Mouse (Mus musculus) right cerebral cortex, postnatal 36 days (tissue): ENCODE data around the gene Hoxb5.

Source experiments
- DNase-seq, 2 experiments: peaks; one replicate each; pipeline ENCODE4 v3.0.0; 2022; ENCODE audit warnings: low spot score in 2 of 2, mixed read lengths in 1 of 2

Gene Hoxb5

GRCm38 (mm10) chr11:96302381-96303150 is 570 bp upstream of the Hoxb5 start:
- no peak for DNase-seq

GRCm38 (mm10) chr11:96304381-96305195 is 1.5 kb downstream of the Hoxb5 start:
- DNase-seq = no peak

- no peak for DNase-seq
Measured at GRCm38 (mm10) chr11:96305505-96306182, 2.5 kb downstream of the Hoxb5 start.

GRCm38 (mm10) chr11:96306183-96306907 is 3.2 kb downstream of the Hoxb5 start:
- DNase-seq = no peak

GRCm38 (mm10) chr11:96306908-96307269 is 3.8 kb downstream of the Hoxb5 start:
- no peak for DNase-seq

- DNase-seq = no peak
Measured at GRCm38 (mm10) chr11:96308763-96309162, 5.6 kb downstream of the Hoxb5 start.

GRCm38 (mm10) chr11:96309288-96309687 is 6.2 kb downstream of the Hoxb5 start:
- DNase-seq = no peak

GRCm38 (mm10) chr11:96310183-96310938 is 7.2 kb downstream of the Hoxb5 start:
- no peak for DNase-seq

- no peak for DNase-seq
Measured at GRCm38 (mm10) chr11:96311097-96311496, 8.0 kb downstream of the Hoxb5 start.

GRCm38 (mm10) chr11:96311520-96312417 is 8.6 kb downstream of the Hoxb5 start:
- no peak for DNase-seq

- no peak for DNase-seq
Measured at GRCm38 (mm10) chr11:96313134-96313533, 10.0 kb downstream of the Hoxb5 start.

- DNase-seq = no peak
Measured at GRCm38 (mm10) chr11:96313806-96314428, 10.8 kb downstream of the Hoxb5 start.

- no peak for DNase-seq
Measured at GRCm38 (mm10) chr11:96314671-96315343, 11.7 kb downstream of the Hoxb5 start.

GRCm38 (mm10) chr11:96315344-96315681 is 12.2 kb downstream of the Hoxb5 start:
- DNase-seq = no peak

GRCm38 (mm10) chr11:96316696-96317607 is 13.8 kb downstream of the Hoxb5 start:
- no peak for DNase-seq

- no peak for DNase-seq
Measured at GRCm38 (mm10) chr11:96317608-96318367, 14.7 kb downstream of the Hoxb5 start, which contains the start of gene Hoxb4. Gene Hoxb4 (plus strand): TSS chr11:96318267.
